ENCODE assay signal across 8 mouse cellular contexts in genomic region chr2:179975851-179976250, GRCm38 (mm10). TPM values are rescaled to one million over a fixed set of nuclear protein-coding genes. Genes with fewer than 3 reads are reported as not detected.
A peak's percentile ranks its signal among the peaks of the same experiment; 100 is the strongest.
DNase-seq lines count a peak whose midpoint lies in the region; ATAC-seq and TF ChIP-seq lines count a peak whose summit lies in the region.

No protein-coding gene starts in this region.

- H3K9ac ChIP-seq in heart, embryonic 14.5 days (ENCODE audit: low read length) = peak overlapping the region; percentile 97
- H3K9ac ChIP-seq in intestine, embryonic 15.5 days = peak overlapping the region; percentile 81
- H3K9ac ChIP-seq in midbrain, embryonic 13.5 days (replicated peaks) = peak overlapping the region; percentile 94

- peak overlapping the region in 1 of 2 experiments; percentile 94; a peak in 2 of 4 replicates for H3K27ac ChIP-seq in heart, embryonic 14.5 days (replicated peaks in 1 of 2; ENCODE audit: control insufficient read depth in 1 of 2, insufficient read depth in 1 of 2, low read depth in 2 of 2, low read length in 2 of 2)
- no peak overlapping the region for H3K27ac ChIP-seq in cortical plate, adult 2 months (ENCODE audit: insufficient read depth, low read length)
- no peak overlapping the region for H3K27ac ChIP-seq in intestine, embryonic 15.5 days
- peak overlapping the region; percentile 97 for H3K27ac ChIP-seq in midbrain, embryonic 13.5 days

- TF ChIP-seq CTCF in G1E (IDR thresholded peaks at IDR 0.05; ENCODE audit: low read depth, low read length) = no peak
- no peak for TF ChIP-seq CTCF in cortical plate, adult 2 months (IDR thresholded peaks at IDR 0.05; ENCODE audit: extremely low read depth, insufficient read depth, low read length)

- no peak for TF ChIP-seq POLR2A in cortical plate, adult 2 months (IDR thresholded peaks at IDR 0.05; ENCODE audit: extremely low read depth, insufficient read depth, low read length)

- H3K36me3 ChIP-seq in heart, embryonic 14.5 days (ENCODE audit: control insufficient read depth, insufficient read depth, low read length) = no peaks in the 10 kb centered on the region
- peaks cover 52% of the 10 kb centered on the region for H3K36me3 ChIP-seq in G1E (replicated peaks)
- no peaks in the 10 kb centered on the region for H3K36me3 ChIP-seq in intestine, embryonic 15.5 days
- H3K36me3 ChIP-seq in midbrain, embryonic 13.5 days = no peaks in the 10 kb centered on the region

- peak overlapping the region; percentile 99 for H3K4me2 ChIP-seq in heart, embryonic 14.5 days (ENCODE audit: low read length)
- H3K4me2 ChIP-seq in intestine, embryonic 15.5 days (replicated peaks) = peak overlapping the region; percentile 94
- H3K4me2 ChIP-seq in midbrain, embryonic 13.5 days (replicated peaks) = peak overlapping the region; percentile 100

- H3K9me3 ChIP-seq in heart, embryonic 14.5 days (ENCODE audit: control insufficient read depth, low read length) = no peaks in the 10 kb centered on the region
- no peaks in the 10 kb centered on the region for H3K9me3 ChIP-seq in G1E (replicated peaks)
- H3K9me3 ChIP-seq in intestine, embryonic 15.5 days = no peaks in the 10 kb centered on the region
- H3K9me3 ChIP-seq in midbrain, embryonic 13.5 days = no peaks in the 10 kb centered on the region

- peaks cover 27 to 63% of the 10 kb centered on the region in 2 experiments for H3K4me1 ChIP-seq in heart, embryonic 14.5 days (ENCODE audit: control insufficient read depth in 2 of 2, insufficient read depth in 2 of 2, low read length in 2 of 2)
- H3K4me1 ChIP-seq in G1E (ENCODE audit: insufficient read depth, low read depth, low read length) = peaks cover 52% of the 10 kb centered on the region
- H3K4me1 ChIP-seq in cortical plate, adult 2 months (ENCODE audit: control insufficient read depth, insufficient read depth, low read length) = peaks cover 18% of the 10 kb centered on the region
- H3K4me1 ChIP-seq in intestine, embryonic 15.5 days (replicated peaks) = peaks cover 24% of the 10 kb centered on the region
- H3K4me1 ChIP-seq in midbrain, embryonic 13.5 days (replicated peaks) = peaks cover 55% of the 10 kb centered on the region

- H3K4me3 ChIP-seq in heart, embryonic 14.5 days (ENCODE audit: control insufficient read depth in 1 of 2, insufficient read depth in 1 of 2, low read depth in 1 of 2, low read length in 2 of 2) = peak overlapping the region; percentile 67 to 82
- H3K4me3 ChIP-seq in G1E (ENCODE audit: low read depth, low read length) = peak overlapping the region; percentile 91
- peak overlapping the region; percentile 86; the same call in 1 of the 2 replicates for H3K4me3 ChIP-seq in cortical plate, adult 2 months (ENCODE audit: insufficient read depth, low read length)
- H3K4me3 ChIP-seq in intestine, embryonic 15.5 days (replicated peaks) = peak overlapping the region; percentile 90
- H3K4me3 ChIP-seq in midbrain, embryonic 13.5 days (replicated peaks) = peak overlapping the region; percentile 86

- no peak for DNase-seq in heart, adult 18-20 months
- DNase-seq in G1E (ENCODE audit: low spot score) = no peak
- no peak for DNase-seq in layer of hippocampus, adult 9-10 months (ENCODE audit: low spot score)
- DNase-seq in ovary, postnatal 10 days (ENCODE audit: low spot score) = no peak

- 0% methylated on average over 21 of the region's 82 CpGs for WGBS in heart, embryonic 14.5 days
- WGBS in intestine, embryonic 15.5 days = 2% methylated on average over 10 of the region's 82 CpGs
- WGBS in midbrain, embryonic 13.5 days = under 1% methylated on average over 29 of the region's 82 CpGs

- no peaks in the 10 kb centered on the region for H3K27me3 ChIP-seq in heart, embryonic 14.5 days (ENCODE audit: control insufficient read depth, insufficient read depth, low read length)
- peaks cover 4% of the 10 kb centered on the region for H3K27me3 ChIP-seq in G1E (ENCODE audit: insufficient read depth, low read length)
- no peaks in the 10 kb centered on the region for H3K27me3 ChIP-seq in intestine, embryonic 15.5 days (replicated peaks)
- H3K27me3 ChIP-seq in midbrain, embryonic 13.5 days = no peaks in the 10 kb centered on the region

- ATAC-seq in heart, embryonic 14.5 days (ENCODE audit: insufficient number of reproducible peaks, insufficient read depth, low FRiP score, low read depth) = no peak
- ATAC-seq in G1E (ENCODE audit: extremely low read depth, insufficient number of reproducible peaks, low FRiP score, poor library complexity, severe bottlenecking) = no peak
- no peak for ATAC-seq in intestine, embryonic 15.5 days
- no peak for ATAC-seq in midbrain, embryonic 13.5 days

RNA-seq across cellular contexts. Expression of gene Taf4, which starts 0.6 kb away (rescaled TPM):
- 3.3 and 3.4 TPM in 2 replicates for polyA plus RNA-seq in heart, embryonic 14.5 days (2014; fragmentation: Nextera tagmentation; extraction: Ambion mirVana)
- total RNA-seq in heart, adult 18-20 months (2021) = 10 to 100 TPM; 17.1 to 17.7 TPM
- total RNA-seq in G1E (2014; fragmentation: Nextera tagmentation) (37.3 and 45.7 TPM in 2 replicates), G1E (2017) (9.3 and 14.2 TPM in 2 replicates)
- 29.3 and 32.3 TPM in 2 replicates for polyA plus RNA-seq in G1E (2012)
- 10.9 and 11.0 TPM in 2 replicates for polyA plus RNA-seq in cortical plate, adult 2 months (2012; rRNA removed)
- polyA plus RNA-seq in intestine, embryonic 15.5 days (2015; fragmentation: Nextera tagmentation; extraction: Ambion mirVana) = 3.0 and 3.1 TPM in 2 replicates
- 4.1 and 4.5 TPM in 2 replicates for polyA plus RNA-seq in midbrain, embryonic 13.5 days (2015; fragmentation: Nextera tagmentation; extraction: Ambion mirVana)

RNA-seq across cellular contexts. Expression of gene Lsm14b, which starts 48.9 kb away (rescaled TPM):
- polyA plus RNA-seq in heart, embryonic 14.5 days (2014; fragmentation: Nextera tagmentation; extraction: Ambion mirVana) = 4.8 and 5.3 TPM in 2 replicates
- total RNA-seq in heart, adult 18-20 months (2021) = 10 to 100 TPM; 62.0 to 62.3 TPM
- 19.9 and 27.5 TPM in 2 replicates for total RNA-seq in G1E (2014; fragmentation: Nextera tagmentation)
- 39.2 and 41.1 TPM in 2 replicates for total RNA-seq in G1E (2017)
- polyA plus RNA-seq in G1E (2012) = 44.4 and 57.6 TPM in 2 replicates
- 78.0 and 80.6 TPM in 2 replicates for polyA plus RNA-seq in cortical plate, adult 2 months (2012; rRNA removed)
- polyA plus RNA-seq in intestine, embryonic 15.5 days (2015; fragmentation: Nextera tagmentation; extraction: Ambion mirVana) = 5.5 and 5.6 TPM in 2 replicates
- 20.9 and 24.8 TPM in 2 replicates for polyA plus RNA-seq in midbrain, embryonic 13.5 days (2015; fragmentation: Nextera tagmentation; extraction: Ambion mirVana)
